Mouse (Mus musculus) G1E (cell line): Measurements from ENCODE around the gene Mroh2a.
A peak's percentile ranks its signal among the peaks of the same experiment; 100 is the strongest.

ENCODE experiments used
- CTCF ChIP-seq: IDR thresholded peaks from 2 replicates; pipeline ENCODE4 v1.5.1; 2012; ENCODE audit warnings: low read depth, low read length, inconsistent platforms, mixed read lengths
- GATA1 ChIP-seq: IDR thresholded peaks from 2 replicates; pipeline ENCODE4 v1.6.1; 2012; ENCODE audit warnings: borderline replicate concordance, low read length, inconsistent platforms, mixed read lengths
- POLR2AphosphoS5 ChIP-seq: IDR thresholded peaks from 2 replicates; pipeline ENCODE4 v1.6.1; 2012; ENCODE audit warnings: low read depth, low read length, inconsistent platforms; ENCODE audit not compliant: insufficient replicate concordance
- TAL1 ChIP-seq: conservative IDR thresholded peaks from 2 replicates; pipeline ENCODE4 v1.6.1; 2012; ENCODE audit warnings: low read depth, low read length, inconsistent platforms, mixed read lengths

- TF ChIP-seq CTCF (no peak), POLR2AphosphoS5 (peak; percentile 82), TAL1 (no peak), GATA1 (no peak)
Measured at GRCm38 (mm10) chr1:88260114-88260513, 33.3 kb downstream of the Mroh2a start.
